Mouse (Mus musculus) layer of hippocampus, postnatal 10 days (tissue): ENCODE measurements around the gene Camk1g. TPM values are rescaled to one million over a fixed set of nuclear protein-coding genes. Genes with fewer than 3 reads are reported as not detected.

Experiments used
- DNase-seq, 2 experiments: peaks; one replicate each; pipeline ENCODE4 v3.0.0; 2021; ENCODE audit warnings: low spot score in 2 of 2
- total RNA-seq, 2 experiments: library from RNA; stranded (reverse); gene quantifications; 2 replicates each; pipeline ENCODE4 v1.2.3; 2021

Camk1g gene
- total RNA-seq, 2 experiments from 2014 or later: 39.3 to 40.3 TPM

DNA sequence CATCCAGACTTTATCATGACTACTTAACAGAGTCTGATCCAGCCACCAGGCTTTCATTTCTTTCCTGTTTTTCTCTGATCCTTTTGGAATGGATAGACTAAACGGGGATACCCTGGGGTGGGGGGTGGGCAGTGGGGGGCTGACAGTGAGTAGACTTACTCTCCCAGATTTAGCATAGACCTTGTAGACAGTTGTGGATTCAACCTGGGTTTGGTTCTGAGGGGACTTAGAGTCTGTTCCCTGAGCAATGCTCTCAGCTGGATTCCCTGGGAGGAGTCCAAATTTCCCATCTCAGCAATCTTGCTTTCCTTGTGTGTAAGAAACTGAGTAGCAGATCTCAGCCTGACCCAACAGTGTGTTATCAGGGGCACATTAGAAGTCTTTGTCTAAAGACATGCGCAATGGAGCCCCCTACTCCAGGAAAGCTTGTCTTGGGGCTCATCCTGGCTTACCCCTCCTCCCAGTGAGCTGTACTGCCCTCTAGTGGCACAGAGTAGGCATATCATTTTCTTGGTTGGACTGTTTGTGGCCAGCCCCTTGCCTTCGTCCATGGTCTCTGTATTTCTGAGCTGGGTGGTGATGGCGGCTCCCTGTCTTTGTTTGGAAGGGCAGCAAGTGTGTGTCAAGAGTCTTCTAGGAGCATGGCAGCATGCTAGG lies 6.5 kb upstream of the Camk1g start:
- DNase-seq: peak; percentile 63 to 73

DNA sequence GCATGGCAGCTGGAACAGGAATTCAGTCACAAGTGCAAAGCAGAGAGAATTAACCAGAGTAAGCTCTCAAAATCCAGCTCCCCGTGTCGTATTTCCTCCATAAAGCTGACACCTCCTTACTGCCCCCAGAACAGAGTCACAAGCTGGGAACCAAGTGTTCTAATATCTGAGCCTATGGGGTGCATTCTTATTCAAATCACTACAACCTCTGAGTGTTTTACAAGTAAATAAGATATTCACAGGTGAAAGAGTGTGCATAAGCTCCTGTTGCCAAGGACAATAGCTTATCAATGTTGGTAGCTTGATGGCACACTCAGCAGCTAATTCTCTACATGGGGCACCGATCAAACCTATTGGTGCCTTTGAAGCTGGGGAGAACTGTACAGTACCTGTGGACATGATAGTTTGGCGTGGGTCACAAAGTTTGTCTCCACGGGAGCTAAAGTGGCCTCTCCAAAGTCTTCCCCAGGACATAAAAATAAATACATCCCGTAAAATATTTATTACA lies 3.9 kb upstream of the Camk1g start:
- no peak for DNase-seq

DNA sequence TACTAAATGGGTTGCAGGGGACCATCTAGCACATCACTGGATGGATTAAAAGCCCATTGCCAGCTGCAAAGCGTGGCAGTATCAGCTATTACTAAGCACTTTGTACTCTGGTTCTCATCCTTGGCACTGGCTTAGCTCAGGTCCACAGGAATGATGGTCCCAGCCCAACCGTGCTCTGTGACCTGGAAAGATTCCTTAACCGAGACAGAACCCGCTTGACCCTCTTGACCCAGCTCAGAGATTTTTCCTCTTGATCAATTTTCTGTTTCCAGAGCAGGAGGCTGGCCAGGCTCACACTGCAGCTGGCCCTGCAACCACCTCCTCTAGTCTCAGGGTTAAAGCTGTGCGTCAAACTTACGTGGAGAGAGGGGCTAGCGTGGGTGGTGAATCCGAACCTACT lies 1.0 kb downstream of the Camk1g start:
- DNase-seq: no peak

DNA sequence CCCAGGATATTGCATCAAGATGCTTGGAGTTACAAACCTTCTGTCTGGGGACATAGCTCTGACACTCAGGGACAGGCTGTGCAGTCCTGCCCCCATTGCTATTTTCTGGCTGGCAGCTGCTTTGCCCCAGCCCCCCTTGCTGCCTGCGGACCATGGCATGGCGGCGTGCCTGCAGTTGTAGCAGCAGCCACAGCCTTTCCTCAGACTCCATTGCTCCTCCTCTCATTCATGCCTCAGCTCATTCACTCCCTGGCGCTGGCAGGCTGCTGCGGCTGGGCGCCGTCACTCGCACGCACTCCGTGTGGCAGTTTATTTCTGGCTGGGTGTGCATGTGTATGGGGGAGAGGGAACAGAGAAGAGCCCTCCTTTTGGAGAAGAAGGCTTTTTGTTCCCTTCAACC lies 2.0 kb downstream of the Camk1g start:
- peak; percentile 64 to 79 for DNase-seq

DNA sequence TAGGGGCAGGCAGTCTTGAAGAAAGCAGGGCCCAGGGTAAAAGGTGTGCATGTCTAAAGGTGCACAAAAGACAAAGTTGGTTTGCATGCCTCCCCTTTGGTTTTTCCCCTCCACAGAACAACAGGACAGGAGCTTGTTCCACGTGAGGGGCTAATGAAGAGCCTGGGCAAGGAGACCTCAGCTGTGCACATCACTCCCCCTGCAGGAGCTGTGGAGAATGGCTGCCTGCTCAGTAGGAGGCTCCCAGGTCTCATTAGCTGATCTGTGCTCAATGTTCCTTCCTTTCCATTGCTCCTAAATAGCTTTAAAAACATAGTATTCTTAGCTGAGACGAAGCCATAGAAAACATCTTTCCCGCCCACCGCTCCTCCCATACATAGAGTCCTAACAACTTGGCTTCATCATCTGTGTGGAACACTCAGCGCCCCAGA lies 6.3 kb downstream of the Camk1g start:
- peak; percentile 60 to 69 for DNase-seq

DNA sequence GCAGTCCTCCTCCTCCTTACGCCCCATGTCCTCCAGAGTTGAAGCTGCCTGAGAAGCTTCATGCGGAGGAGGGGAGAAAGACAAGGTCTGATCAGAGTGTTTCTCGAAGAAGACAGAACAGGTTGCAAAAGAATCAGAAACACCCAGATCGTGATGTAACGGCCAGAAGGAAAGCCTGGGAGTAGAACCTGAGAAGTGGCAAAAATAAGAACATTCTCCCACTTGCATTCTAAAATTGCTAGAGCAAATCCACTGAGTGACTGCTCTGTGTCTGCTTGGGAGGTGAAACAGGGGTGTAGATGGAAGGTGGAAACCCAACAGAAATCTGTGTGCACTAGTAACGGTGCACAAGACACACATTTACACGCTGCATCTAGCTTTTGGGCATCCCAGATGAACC lies 8.0 kb downstream of the Camk1g start:
- DNase-seq: no peak

DNA sequence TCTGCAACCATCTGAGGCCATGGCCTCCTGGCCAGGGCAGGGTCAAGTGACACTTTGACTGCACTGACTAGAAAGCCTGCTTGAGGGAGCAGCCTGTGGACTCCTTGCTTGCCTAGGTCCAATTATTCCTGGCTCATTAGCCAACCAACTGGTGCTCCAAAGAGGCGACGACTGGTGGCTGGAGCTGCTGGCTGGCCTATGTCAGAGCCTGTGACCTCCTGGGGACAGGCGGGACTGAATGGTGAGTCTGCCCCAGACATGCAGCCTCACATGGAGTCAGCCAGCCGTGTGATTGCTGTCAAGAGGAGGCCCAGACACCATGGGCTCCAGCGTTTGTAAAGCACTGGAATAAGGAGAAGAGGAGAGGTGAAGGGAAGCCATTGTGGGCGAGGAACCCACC lies 8.9 kb downstream of the Camk1g start:
- DNase-seq: no peak

DNA sequence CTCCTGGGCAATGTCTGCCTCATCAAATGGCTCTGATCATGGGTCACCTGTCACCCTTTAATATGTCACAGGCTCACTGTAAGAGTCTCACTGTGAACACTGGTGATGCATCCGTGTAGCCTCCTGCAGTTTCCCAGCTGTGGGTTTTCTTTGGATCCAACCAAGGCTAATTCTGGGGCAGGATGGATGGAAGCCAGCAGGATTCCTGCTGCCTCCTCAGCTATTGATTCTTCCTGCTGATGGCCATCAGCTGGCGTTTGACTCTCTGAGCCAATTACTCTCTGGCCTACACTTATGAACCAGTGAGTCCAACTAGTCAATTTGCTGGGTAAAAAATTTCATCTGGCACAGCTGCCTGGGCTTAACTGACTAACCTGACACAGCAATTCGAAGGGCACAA lies 10.9 kb downstream of the Camk1g start:
- no peak for DNase-seq

DNA sequence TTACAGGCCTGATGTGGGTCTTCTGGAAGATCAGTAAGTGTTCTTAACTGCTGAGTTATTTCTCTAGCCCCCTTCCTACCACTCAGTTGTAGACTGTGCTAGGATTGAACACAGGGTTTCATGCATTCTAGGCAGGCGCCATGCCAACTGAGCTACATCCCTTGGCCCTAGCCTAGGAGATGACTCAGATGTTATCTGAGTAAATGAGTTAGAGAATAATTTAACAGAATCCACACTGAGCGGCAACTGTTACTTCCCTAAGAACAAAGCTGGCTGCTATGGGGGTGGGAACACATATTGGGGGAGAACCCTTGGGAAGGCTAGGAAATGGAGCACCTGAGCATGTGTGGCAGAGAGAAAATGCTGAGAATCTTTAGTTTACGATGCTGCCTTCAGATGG lies 18.5 kb downstream of the Camk1g start:
- DNase-seq: peak in 1 of 2 experiments; percentile 41

DNA sequence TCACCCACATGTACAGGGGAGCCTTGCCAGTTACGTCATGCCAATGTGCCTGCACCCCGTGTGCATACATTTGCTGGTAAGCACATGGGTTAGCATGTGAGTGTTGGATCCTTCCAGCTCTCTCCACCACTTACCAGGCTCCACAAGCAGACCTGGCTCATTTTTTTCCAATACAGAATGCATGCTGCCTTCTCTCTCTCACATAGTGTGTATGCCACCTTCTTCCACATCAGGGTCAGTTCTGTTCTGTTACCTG lies 19.6 kb downstream of the Camk1g start:
- no peak for DNase-seq

DNA sequence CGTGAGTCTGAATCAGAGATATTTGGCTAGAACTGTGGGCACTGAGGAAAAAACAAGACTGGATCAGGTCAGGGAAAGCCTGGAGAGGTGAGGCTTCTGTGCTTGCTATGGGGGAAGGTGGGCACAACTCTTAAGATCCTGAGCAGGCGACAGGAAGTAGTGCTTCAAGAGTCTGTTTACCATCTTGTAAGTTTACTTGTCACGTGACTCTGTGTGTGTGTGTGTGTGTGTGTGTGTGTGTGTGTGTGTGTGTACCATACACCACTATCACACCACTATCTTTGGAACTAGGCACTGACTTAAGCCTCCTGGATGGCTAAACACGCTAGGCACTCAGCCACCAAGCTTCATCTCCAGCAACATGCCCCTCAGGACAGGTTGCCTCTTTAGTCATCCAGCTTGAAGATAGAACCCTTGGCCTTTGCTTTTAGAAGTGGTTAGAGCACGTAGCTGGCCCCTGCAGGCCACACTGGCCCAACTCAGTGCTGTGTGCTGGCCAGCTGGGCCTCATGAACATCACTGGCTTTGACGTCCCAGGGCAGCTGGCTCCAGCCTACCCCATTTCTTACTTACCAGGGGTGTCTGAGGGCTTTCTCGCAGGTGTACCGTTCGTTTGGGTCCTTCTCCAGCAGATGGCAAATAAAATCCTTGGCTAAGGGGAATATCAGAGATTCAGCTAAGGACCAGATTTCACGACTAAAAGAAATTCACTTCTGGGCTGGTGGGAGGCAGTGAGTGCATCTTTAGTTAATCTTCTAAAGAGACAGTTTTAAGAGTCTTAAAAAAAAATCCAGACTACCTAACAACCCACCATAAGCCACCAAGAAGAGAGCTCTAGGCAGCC lies 20.2 kb downstream of the Camk1g start:
- DNase-seq: no peak

DNA sequence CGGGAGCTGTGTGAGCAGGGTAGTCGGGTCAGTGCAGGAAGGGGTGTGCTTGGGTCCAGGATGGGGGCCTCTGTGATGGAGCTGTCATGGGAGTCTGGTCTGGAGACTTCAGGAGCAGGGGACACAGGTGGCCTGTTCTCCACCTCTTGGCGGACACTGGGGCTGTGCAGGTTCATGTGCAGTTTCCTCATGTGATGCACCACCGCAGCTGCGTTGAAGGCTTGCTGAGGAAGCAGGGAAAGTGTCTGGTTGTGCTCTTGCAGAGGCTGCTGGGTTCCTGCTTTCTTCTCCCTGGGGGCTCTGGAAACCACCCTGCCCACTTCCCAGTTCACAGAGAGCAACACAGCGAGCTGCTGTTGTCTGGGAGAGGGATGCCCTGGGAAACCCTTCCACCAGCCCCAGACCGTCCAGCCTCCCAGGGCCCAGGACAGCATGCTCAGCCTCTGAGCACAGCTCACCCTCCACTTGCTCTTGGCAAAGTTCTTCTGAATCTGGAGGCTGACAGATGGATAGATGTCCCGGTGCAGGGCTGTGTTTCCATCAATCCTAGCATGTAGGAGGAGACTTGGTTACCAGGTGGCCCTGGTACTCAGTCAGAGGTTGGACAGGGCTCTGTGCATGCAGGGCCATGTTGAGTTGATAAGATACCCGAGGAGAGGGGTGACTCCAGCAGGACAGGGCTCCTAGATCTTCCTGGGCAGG lies 21.7 kb downstream of the Camk1g start:
- no peak for DNase-seq

DNA sequence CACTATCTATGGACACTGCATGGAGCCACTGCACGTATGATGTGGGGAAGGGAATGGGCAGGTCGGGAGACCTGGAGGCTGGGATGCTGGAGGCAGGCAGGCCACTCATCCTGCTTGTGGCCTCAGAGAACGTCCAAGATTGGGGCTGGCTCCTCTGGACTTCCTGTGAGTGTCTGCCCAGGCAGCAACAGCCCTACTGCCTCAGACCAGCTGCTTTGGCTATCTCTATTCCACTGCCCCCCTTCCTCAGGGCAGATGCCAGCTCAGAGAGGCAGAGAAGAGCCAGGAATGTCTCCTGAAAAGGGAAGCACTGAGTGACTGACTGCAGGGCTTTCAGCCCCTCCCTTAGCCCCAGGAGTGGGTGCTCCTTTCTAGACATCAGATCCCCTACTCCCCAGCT lies 23.2 kb downstream of the Camk1g start:
- no peak for DNase-seq

DNA sequence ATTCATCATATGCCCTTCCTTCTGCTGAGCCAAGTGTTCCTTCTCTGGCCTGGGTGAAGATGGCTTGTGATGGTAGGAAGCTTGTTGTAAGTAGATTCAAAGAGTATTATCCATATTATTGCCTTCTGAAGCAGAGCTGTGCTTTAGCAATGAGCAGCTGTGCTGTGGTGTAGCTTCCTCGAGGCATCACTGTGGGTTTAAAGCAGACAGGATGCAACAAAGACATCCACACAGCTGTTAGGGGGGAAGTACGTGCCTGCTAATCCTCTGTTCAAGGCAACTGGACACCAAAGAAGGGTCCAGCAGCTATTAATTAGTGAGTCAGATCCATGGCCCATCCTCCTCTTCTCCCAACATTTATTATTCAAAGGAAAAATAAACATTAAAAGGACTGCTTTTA lies 25.1 kb downstream of the Camk1g start:
- DNase-seq: no peak

DNA sequence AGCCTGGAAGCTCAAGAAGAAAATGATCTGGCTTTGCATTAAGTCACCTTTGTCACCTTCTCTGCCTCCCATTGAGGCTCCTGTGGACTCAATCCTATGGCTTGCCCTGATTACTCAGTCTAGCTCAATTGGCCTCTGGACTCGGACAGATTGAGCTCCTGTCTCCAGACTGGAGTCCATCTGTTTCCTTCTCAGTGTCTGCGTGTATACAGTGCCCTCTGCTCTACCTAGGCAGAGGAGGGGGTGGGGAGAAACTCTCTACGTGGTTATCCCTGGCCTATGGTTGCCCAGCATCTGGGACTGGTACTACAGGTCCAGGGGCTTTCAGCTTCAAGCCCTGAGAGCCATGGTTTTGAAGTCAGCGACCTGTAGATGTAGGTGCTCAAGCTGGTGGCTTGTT lies 26.2 kb downstream of the Camk1g start:
- DNase-seq: no peak

DNA sequence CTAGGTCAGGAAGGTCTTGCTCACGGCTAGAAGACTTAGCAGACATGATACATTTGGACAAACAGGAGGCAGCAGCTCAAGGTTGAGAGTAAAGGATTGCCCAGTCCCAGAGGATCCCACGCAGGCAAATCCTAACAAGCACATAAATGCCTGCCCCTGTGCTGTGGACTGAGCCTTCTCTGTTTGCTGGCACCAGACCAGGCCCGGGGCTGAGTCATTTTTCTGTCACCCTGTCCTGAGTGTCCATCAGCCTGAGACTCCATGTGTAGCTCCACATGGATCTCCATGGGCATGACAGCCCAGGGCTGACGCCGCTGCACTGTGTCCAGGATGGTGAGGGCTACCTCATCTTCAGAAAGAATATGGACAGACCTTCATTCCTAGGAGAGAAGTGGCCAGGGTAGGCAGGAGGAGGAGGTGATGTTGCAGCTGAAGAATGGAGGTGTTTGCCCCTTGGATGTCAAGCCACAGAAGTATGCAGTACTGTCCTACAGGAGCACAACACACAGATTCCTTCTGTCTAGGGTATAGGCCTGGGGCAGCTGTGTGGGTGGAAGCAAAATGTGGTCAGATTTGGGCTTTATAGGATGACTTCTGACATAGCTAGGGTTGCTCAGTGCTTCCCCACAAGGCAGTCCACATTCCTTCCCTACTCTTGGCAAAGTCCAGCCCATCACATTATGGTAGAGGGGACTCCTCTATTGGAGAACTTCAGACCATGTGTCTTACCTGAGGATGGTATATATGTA lies 27.7 kb downstream of the Camk1g start:
- DNase-seq: no peak

DNA sequence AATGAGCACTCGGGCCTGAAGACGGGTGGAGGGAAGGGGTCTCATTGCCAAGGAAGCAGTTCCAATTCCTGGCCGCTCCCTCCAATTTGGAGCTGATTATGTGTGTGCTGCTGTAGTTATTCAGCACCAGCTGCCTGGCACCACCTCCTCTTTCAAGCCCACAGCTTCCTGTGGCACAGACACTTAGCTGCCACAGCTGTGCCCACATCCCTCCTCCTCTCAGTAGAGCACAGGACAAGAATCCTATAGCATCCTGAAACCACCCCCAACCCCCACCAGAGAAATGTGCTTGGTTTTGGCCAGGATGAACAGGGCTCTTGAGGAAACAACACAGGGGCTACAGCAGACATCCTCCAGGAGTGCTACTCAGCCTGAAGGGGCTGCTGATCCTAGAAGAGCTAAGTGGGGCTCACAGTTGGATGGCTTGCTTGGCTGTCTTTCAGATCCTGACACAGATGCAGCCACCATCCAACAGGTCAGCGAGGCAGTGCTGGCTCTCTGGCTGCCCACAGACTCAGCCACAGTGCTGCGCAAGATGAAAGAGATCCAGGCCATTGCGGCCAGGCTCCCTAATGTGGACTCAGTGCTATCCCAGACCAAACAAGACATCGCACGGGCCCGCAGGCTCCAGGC lies 31.6 kb downstream of the Camk1g start:
- DNase-seq: peak; percentile 47 to 50

DNA sequence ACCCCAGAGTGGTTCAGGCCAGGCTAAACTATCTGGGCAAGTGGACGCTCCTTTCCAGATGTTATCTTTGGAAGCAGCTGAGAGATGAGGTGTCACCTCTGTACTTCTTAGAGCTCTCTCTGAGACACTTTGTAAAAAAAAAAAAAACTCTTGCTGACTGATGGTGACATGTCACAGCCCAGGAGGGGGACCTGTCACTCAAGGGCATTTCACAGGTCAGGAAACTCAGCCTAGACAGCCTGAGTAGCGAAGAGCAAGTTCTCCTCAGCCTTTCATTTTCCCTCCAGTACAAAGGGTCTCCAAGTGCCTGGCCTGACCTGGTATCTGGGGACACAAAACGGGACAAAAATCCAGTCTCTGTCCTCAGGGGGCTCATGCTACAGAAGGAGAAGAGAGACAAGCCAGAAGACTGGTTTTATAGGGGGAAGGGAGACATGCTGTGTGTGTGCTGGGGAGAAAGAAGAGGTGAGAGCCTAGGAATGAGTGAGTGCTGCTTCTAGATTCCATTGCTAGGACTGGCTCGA lies 32.2 kb downstream of the Camk1g start:
- DNase-seq: no peak

DNA sequence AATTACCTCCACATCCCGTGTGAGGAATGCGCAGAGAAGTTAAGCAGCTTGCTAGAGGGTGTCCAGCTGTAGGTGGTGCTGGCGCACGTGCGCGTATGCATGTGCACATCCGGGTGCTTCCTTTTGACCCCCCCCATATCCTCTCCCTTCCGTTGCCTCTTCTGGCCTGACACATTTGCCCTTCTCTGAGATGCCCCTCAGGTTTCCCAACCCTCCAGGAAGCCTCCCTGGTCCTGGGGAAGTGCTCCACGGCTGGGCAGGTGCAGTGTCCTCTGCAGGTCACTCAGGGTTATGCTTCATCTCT lies 33.1 kb downstream of the Camk1g start:
- DNase-seq: no peak

DNA sequence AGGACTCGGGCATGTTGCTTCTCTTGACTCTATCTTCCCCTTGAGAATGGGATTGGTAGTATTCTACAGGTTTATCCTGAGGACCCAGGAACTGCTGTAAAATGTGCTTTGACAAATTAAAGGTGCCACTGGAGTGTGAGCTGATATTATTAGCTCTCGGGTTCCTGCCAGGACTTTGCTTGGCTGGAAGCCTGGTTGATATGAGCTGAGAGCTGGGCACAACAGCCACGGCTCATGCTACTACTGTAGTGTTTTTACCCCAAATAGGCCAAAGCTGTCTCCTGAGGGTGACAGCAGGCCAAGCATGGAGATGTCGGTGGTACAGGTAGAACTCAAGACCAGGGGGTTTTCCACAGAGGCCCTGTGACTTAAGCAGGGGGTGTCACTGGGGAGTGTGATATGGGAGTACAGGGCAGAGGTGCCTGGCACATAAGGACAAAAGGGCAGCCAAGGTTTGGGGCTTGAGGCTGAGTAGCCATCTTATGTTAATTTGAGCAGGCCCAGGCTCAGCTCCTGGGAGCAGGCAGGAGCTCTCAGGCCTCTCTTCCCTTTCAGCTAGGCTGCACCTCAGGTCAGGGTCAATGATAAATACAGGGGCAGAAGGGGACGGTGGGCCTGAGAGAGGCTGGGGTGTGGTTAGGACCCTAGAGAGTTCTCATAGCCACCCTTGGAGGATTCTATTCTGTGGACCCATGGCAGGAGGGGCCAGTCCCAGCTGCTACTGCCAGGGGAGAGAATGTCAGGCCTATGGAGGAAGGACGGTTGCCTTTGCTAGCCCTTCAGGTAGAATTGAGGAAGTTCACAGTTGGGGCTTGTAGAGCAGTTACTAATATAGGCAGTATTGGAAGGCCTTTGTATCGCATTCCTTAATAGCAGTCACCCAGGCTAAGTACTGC lies 33.7 kb downstream of the Camk1g start:
- DNase-seq: peak; percentile 63 to 67
